Mouse (Mus musculus) layer of hippocampus, adult 18-20 months (tissue): ENCODE data around the gene Tm9sf4. TPM values are rescaled to one million over a fixed set of nuclear protein-coding genes. Genes with fewer than 3 reads are reported as not detected.
A peak's percentile ranks its signal among the peaks of the same experiment; 100 is the strongest.

ENCODE experiments used
- DNase-seq, 2 experiments: peaks; one replicate each; pipeline ENCODE4 v3.0.0; 2022; ENCODE audit warnings: low spot score in 2 of 2
- total RNA-seq, 2 experiments: library from RNA; stranded (reverse); gene quantifications; 2 replicates each; pipeline ENCODE4 v1.2.3; 2021

Tm9sf4 gene
- total RNA-seq, 2 experiments from 2014 or later = 83.4 to 93.9 TPM

- no peak for DNase-seq
Observed at GRCm38 (mm10) chr2:153213351-153213750, 52.2 kb downstream of the Tm9sf4 start.

GRCm38 (mm10) chr2:153214771-153215259, 53.7 kb downstream of the Tm9sf4 start:
- DNase-seq = no peak

- DNase-seq = no peak
Observed at GRCm38 (mm10) chr2:153215421-153215820, 54.3 kb downstream of the Tm9sf4 start.

- DNase-seq = no peak
Observed at GRCm38 (mm10) chr2:153217826-153218340, 56.8 kb downstream of the Tm9sf4 start.

GRCm38 (mm10) chr2:153218516-153218915, 57.4 kb downstream of the Tm9sf4 start:
- no peak for DNase-seq

- DNase-seq = no peak
Observed at GRCm38 (mm10) chr2:153221620-153222019, 60.5 kb downstream of the Tm9sf4 start.

GRCm38 (mm10) chr2:153222130-153222529, 61.0 kb downstream of the Tm9sf4 start:
- DNase-seq = no peak

- no peak for DNase-seq
Observed at GRCm38 (mm10) chr2:153222566-153222965, 61.5 kb downstream of the Tm9sf4 start.

GRCm38 (mm10) chr2:153224946-153225594, 64.0 kb downstream of the Tm9sf4 start, which contains the start of gene Tspyl3:
Gene Tspyl3, minus strand, starts transcription at chr2:153225441.
- DNase-seq = peak; percentile 33 to 54

GRCm38 (mm10) chr2:153225595-153225953, 64.5 kb downstream of the Tm9sf4 start:
- DNase-seq = no peak

GRCm38 (mm10) chr2:153227959-153228358, 66.9 kb downstream of the Tm9sf4 start:
- no peak for DNase-seq

GRCm38 (mm10) chr2:153228523-153228922, 67.4 kb downstream of the Tm9sf4 start:
- DNase-seq = no peak

- no peak for DNase-seq
Observed at GRCm38 (mm10) chr2:153237193-153237592, 76.1 kb downstream of the Tm9sf4 start.

GRCm38 (mm10) chr2:153237891-153238290, 76.8 kb downstream of the Tm9sf4 start:
- DNase-seq = no peak

GRCm38 (mm10) chr2:153238406-153238805, 77.3 kb downstream of the Tm9sf4 start:
- DNase-seq = no peak

- DNase-seq = no peak
Observed at GRCm38 (mm10) chr2:153239021-153239859, 78.1 kb downstream of the Tm9sf4 start.

GRCm38 (mm10) chr2:153239860-153240480, 78.9 kb downstream of the Tm9sf4 start:
- no peak for DNase-seq

GRCm38 (mm10) chr2:153240701-153241235, 79.7 kb downstream of the Tm9sf4 start:
- DNase-seq = no peak

- peak; percentile 88 to 90 for DNase-seq
Observed at GRCm38 (mm10) chr2:153241250-153242014, 80.3 kb downstream of the Tm9sf4 start, which contains the start of the genes Plagl2 and Pofut1. Gene Plagl2, minus strand, starts transcription at chr2:153241426. Gene Pofut1, plus strand, starts transcription at chr2:153241533.

GRCm38 (mm10) chr2:153242156-153242555, 81.1 kb downstream of the Tm9sf4 start:
- no peak for DNase-seq
